Mouse (Mus musculus): Measurements from ENCODE around the gene Slc16a11. TPM values are rescaled to one million over a fixed set of nuclear protein-coding genes. Genes with fewer than 3 reads are reported as not detected.

Gene Slc16a11
- polyA plus RNA-seq, 1 experiment, result 145 TPM

- Histone ChIP-seq H3K79me3 (ENCODE audit: low read depth) (peaks cover 3% of the 10 kb centered on the region), H3K36me3 (ENCODE audit: control insufficient read depth, insufficient read depth) (no peaks in the 10 kb centered on the region), H3K79me2 (ENCODE audit: control insufficient read depth, insufficient read depth) (no peaks in the 10 kb centered on the region), H3K4me3 (ENCODE audit: insufficient read depth, poor library complexity, severe bottlenecking) (no peak overlapping the region), H3K27me3 (ENCODE audit: control insufficient read depth, insufficient read depth, insufficient read length) (no peaks in the 10 kb centered on the region), H3ac (ENCODE audit: control insufficient read depth, insufficient read length, low read depth) (no peak overlapping the region)
- no peak for TF ChIP-seq MYOG (IDR thresholded peaks at IDR 0.05; ENCODE audit: control insufficient read depth, extremely low read depth, insufficient read length)
- no peak for TF ChIP-seq MYOD1 (IDR thresholded peaks at IDR 0.05; ENCODE audit: control insufficient read depth, insufficient read length, low read depth)
- TF ChIP-seq CTCF (IDR thresholded peaks at IDR 0.05; ENCODE audit: control insufficient read depth, insufficient read depth, insufficient read length), result peak; percentile 86
- TF ChIP-seq FOSL1 (IDR thresholded peaks at IDR 0.05; ENCODE audit: insufficient read depth, low read length, poor library complexity, severe bottlenecking), result no peak
These were observed 10.9 kb upstream of the Slc16a11 start for GRCm38 (mm10) chr11:70201691-70202090.

GRCm38 (mm10) chr11:70206801-70207200, 5.8 kb upstream of the Slc16a11 start:
- no peak overlapping the region for H3ac ChIP-seq (ENCODE audit: control insufficient read depth, insufficient read length, low read depth)
- H3K4me3 ChIP-seq (ENCODE audit: insufficient read depth, poor library complexity, severe bottlenecking), result no peak overlapping the region
- no peaks in the 10 kb centered on the region for H3K79me3 ChIP-seq (ENCODE audit: low read depth)
- no peaks in the 10 kb centered on the region for H3K27me3 ChIP-seq (ENCODE audit: control insufficient read depth, insufficient read depth, insufficient read length)
- TF ChIP-seq MYOG (IDR thresholded peaks at IDR 0.05; ENCODE audit: control insufficient read depth, extremely low read depth, insufficient read length), result no peak
- TF ChIP-seq USF1 (IDR thresholded peaks at IDR 0.05; ENCODE audit: low read depth), result no peak
- no peak for TF ChIP-seq CTCF (IDR thresholded peaks at IDR 0.05; ENCODE audit: control insufficient read depth, insufficient read depth, insufficient read length)
- TF ChIP-seq FOSL1 (IDR thresholded peaks at IDR 0.05; ENCODE audit: insufficient read depth, low read length, poor library complexity, severe bottlenecking), result no peak
- TF ChIP-seq MYOD1 (IDR thresholded peaks at IDR 0.05; ENCODE audit: control insufficient read depth, insufficient read length, low read depth), result no peak
- TF ChIP-seq MAX (IDR thresholded peaks at IDR 0.05), result no peak
- TF ChIP-seq CEBPB (IDR thresholded peaks at IDR 0.05; ENCODE audit: low read depth), result no peak
- H3K79me2 ChIP-seq (ENCODE audit: control insufficient read depth, insufficient read depth), result no peaks in the 10 kb centered on the region
- no peaks in the 10 kb centered on the region for H3K36me3 ChIP-seq (ENCODE audit: control insufficient read depth, insufficient read depth)

GRCm38 (mm10) chr11:70207283-70207682, 5.3 kb upstream of the Slc16a11 start:
- Histone ChIP-seq H3K79me2 (ENCODE audit: control insufficient read depth, insufficient read depth) (no peaks in the 10 kb centered on the region), H3K36me3 (ENCODE audit: control insufficient read depth, insufficient read depth) (no peaks in the 10 kb centered on the region), H3ac (ENCODE audit: control insufficient read depth, insufficient read length, low read depth) (no peak overlapping the region), H3K27me3 (ENCODE audit: control insufficient read depth, insufficient read depth, insufficient read length) (no peaks in the 10 kb centered on the region), H3K4me3 (ENCODE audit: insufficient read depth, poor library complexity, severe bottlenecking) (no peak overlapping the region), H3K79me3 (ENCODE audit: low read depth) (no peaks in the 10 kb centered on the region)
- TF ChIP-seq CTCF (IDR thresholded peaks at IDR 0.05; ENCODE audit: control insufficient read depth, insufficient read depth, insufficient read length), result no peak
- TF ChIP-seq MYOD1 (IDR thresholded peaks at IDR 0.05; ENCODE audit: control insufficient read depth, insufficient read length, low read depth), result no peak
- no peak for TF ChIP-seq MYOG (IDR thresholded peaks at IDR 0.05; ENCODE audit: control insufficient read depth, extremely low read depth, insufficient read length)
- TF ChIP-seq FOSL1 (IDR thresholded peaks at IDR 0.05; ENCODE audit: insufficient read depth, low read length, poor library complexity, severe bottlenecking), result no peak
- no peak for TF ChIP-seq CEBPB (IDR thresholded peaks at IDR 0.05; ENCODE audit: low read depth)
- no peak for TF ChIP-seq MAX (IDR thresholded peaks at IDR 0.05)
- no peak for TF ChIP-seq USF1 (IDR thresholded peaks at IDR 0.05; ENCODE audit: low read depth)

- Histone ChIP-seq H3K79me3 (ENCODE audit: low read depth) (no peaks in the 10 kb centered on the region), H3K79me2 (ENCODE audit: control insufficient read depth, insufficient read depth) (peaks cover 7% of the 10 kb centered on the region), H3ac (ENCODE audit: control insufficient read depth, insufficient read length, low read depth) (no peak overlapping the region), H3K4me3 (ENCODE audit: insufficient read depth, poor library complexity, severe bottlenecking) (no peak overlapping the region), H3K36me3 (ENCODE audit: control insufficient read depth, insufficient read depth) (no peaks in the 10 kb centered on the region), H3K27me3 (ENCODE audit: control insufficient read depth, insufficient read depth, insufficient read length) (no peaks in the 10 kb centered on the region)
- TF ChIP-seq CEBPB (IDR thresholded peaks at IDR 0.05; ENCODE audit: low read depth), result no peak
- TF ChIP-seq USF1 (IDR thresholded peaks at IDR 0.05; ENCODE audit: low read depth), result no peak
- TF ChIP-seq MYOD1 (IDR thresholded peaks at IDR 0.05; ENCODE audit: control insufficient read depth, insufficient read length, low read depth), result no peak
- no peak for TF ChIP-seq CTCF (IDR thresholded peaks at IDR 0.05; ENCODE audit: control insufficient read depth, insufficient read depth, insufficient read length)
- no peak for TF ChIP-seq MYOG (IDR thresholded peaks at IDR 0.05; ENCODE audit: control insufficient read depth, extremely low read depth, insufficient read length)
- no peak for TF ChIP-seq MAX (IDR thresholded peaks at IDR 0.05)
- no peak for TF ChIP-seq FOSL1 (IDR thresholded peaks at IDR 0.05; ENCODE audit: insufficient read depth, low read length, poor library complexity, severe bottlenecking)
These were observed 3.7 kb upstream of the Slc16a11 start for GRCm38 (mm10) chr11:70208778-70209388.

- H3ac ChIP-seq (ENCODE audit: control insufficient read depth, insufficient read length, low read depth), result no peak overlapping the region
- no peak overlapping the region for H3K4me3 ChIP-seq (ENCODE audit: insufficient read depth, poor library complexity, severe bottlenecking)
- H3K36me3 ChIP-seq (ENCODE audit: control insufficient read depth, insufficient read depth), result no peaks in the 10 kb centered on the region
- H3K79me3 ChIP-seq (ENCODE audit: low read depth), result peaks cover 4% of the 10 kb centered on the region
- TF ChIP-seq MAX (IDR thresholded peaks at IDR 0.05) (peak; percentile 45), CTCF (IDR thresholded peaks at IDR 0.05; ENCODE audit: control insufficient read depth, insufficient read depth, insufficient read length) (no peak), MYOD1 (IDR thresholded peaks at IDR 0.05; ENCODE audit: control insufficient read depth, insufficient read length, low read depth) (no peak)
- no peaks in the 10 kb centered on the region for H3K27me3 ChIP-seq (ENCODE audit: control insufficient read depth, insufficient read depth, insufficient read length)
- peaks cover 25% of the 10 kb centered on the region for H3K79me2 ChIP-seq (ENCODE audit: control insufficient read depth, insufficient read depth)
These were observed 1.9 kb upstream of the Slc16a11 start for GRCm38 (mm10) chr11:70210681-70211080.

GRCm38 (mm10) chr11:70211972-70212371, 580 bp upstream of the Slc16a11 start:
- H3K79me2 ChIP-seq (ENCODE audit: control insufficient read depth, insufficient read depth), result peaks cover 38% of the 10 kb centered on the region
- H3K27me3 ChIP-seq (ENCODE audit: control insufficient read depth, insufficient read depth, insufficient read length), result no peaks in the 10 kb centered on the region
- H3K4me3 ChIP-seq (ENCODE audit: insufficient read depth, poor library complexity, severe bottlenecking), result no peak overlapping the region
- no peak for TF ChIP-seq USF1 (IDR thresholded peaks at IDR 0.05; ENCODE audit: low read depth)
- TF ChIP-seq CTCF (IDR thresholded peaks at IDR 0.05; ENCODE audit: control insufficient read depth, insufficient read depth, insufficient read length), result no peak
- no peak for TF ChIP-seq MYOD1 (IDR thresholded peaks at IDR 0.05; ENCODE audit: control insufficient read depth, insufficient read length, low read depth)
- peaks cover 12% of the 10 kb centered on the region for H3K36me3 ChIP-seq (ENCODE audit: control insufficient read depth, insufficient read depth)
- H3K79me3 ChIP-seq (ENCODE audit: low read depth), result peaks cover 14% of the 10 kb centered on the region
- H3ac ChIP-seq (ENCODE audit: control insufficient read depth, insufficient read length, low read depth), result no peak overlapping the region
